Mouse (Mus musculus) heart, adult 2 months (tissue): Measurements from ENCODE around the gene Rpl9-ps6.

Experiments used
- CTCF ChIP-seq: fragments of 200-600 bp; IDR thresholded peaks from 2 replicates; pipeline ENCODE4 v1.8.1; 2022; ENCODE audit warnings: antibody characterized with exemption, mild to moderate bottlenecking, moderate library complexity
- EP300 ChIP-seq: fragments of 200-500 bp; IDR thresholded peaks from 2 replicates; pipeline ENCODE4 v1.6.1; 2011; ENCODE audit warnings: low read depth, low read length, control low read depth; ENCODE audit not compliant: insufficient read depth
- POLR2A ChIP-seq: fragments of 200-500 bp; IDR thresholded peaks from 2 replicates; pipeline ENCODE4 v1.6.1; 2011; ENCODE audit warnings: mild to moderate bottlenecking, low read depth, low read length, control low read depth; ENCODE audit not compliant: insufficient read depth

- TF ChIP-seq CTCF (no peak), EP300 (no peak), POLR2A (no peak)
Observed at GRCm38 (mm10) chr19:32476016-32476711, 9.8 kb upstream of the Rpl9-ps6 start.
